Mouse (Mus musculus) layer of hippocampus, adult 9-11 months (tissue): ENCODE measurements at regions not wholly inside any gene's neighbourhood (a gene's known extent, or its start where the extent isn't known, plus 50 kb on each side); places are given as distances from the start of the nearest gene placed in this dataset.
"Not testable (repeated sequence)": the region's sequence is repeated elsewhere in the genome, so short reads cannot be mapped to it uniquely, and the experiment has no call there.

Experiments
- DNase-seq: peaks from one replicate; pipeline ENCODE4 v3.0.0; 2022

DNA sequence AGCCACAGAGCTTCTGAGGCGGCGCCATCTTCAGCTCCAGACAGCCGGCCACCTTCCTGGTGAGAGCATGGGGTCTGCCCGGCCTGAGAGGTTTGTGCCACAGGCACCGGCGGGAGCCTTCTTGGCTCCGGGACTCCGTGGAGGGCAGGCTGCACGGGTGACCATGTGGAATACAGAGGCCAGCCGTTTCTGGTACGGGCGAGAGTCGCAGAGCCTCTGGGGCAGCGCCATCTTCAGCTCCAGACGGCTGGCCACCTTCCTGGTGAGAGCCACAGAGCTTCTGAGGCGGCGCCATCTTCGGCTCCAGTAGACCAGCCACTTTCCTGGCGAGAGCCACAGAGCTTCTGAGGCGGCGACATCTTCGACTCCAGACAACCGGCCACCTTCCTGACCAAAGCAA lies 456.2 kb upstream of the Brinp1 start:
- DNase-seq, result not testable (repeated sequence)

- DNase-seq, result no peak
Measured at GRCm38 (mm10) chr4:69395451-69395850, 441.3 kb upstream of the Brinp1 start.

DNA sequence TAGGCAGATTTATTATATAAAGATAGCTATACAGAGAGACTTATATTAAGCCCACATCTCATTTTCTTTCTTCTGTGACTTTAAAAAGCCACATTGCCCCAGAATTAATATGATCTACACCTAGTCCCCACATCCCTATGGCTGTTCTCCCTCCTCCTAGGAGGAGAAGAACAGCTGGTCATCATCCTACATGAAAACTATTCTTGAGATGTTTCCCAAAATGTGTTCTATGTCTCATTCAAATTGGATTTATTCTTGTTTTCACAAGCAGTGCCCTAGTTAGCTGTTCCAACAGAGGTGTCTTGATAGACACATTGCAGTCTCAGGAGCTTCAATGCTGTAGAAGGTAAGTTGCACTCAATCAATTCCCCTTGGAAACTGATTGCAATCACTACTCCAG lies 429.1 kb upstream of the Brinp1 start:
- DNase-seq, result peak; percentile 6

- DNase-seq, result no peak
Measured at GRCm38 (mm10) chr4:69346979-69347465, 392.8 kb upstream of the Brinp1 start.

- DNase-seq, result no peak
Measured at GRCm38 (mm10) chr4:69327606-69328005, 373.4 kb upstream of the Brinp1 start.
